Mouse (Mus musculus): ENCODE measurements at regions not wholly inside any gene's neighbourhood (a gene's known extent, or its start where the extent isn't known, plus 50 kb on each side); places are given as distances from the start of the nearest gene placed in this dataset.
A peak's percentile ranks its signal among the peaks of the same experiment; 100 is the strongest.

- H3K4me2 ChIP-seq (ENCODE audit: low read depth, low read length) = no peak overlapping the region
- ATAC-seq (ENCODE audit: low read depth) = no peak
- H3K27me3 ChIP-seq (ENCODE audit: control insufficient read depth, insufficient read depth, low read depth, low read length) = no peaks in the 10 kb centered on the region
- no peaks in the 10 kb centered on the region for H3K9me3 ChIP-seq (replicated peaks; ENCODE audit: control insufficient read depth, low read length)
- no peak overlapping the region for H3K9ac ChIP-seq (ENCODE audit: low read depth, low read length)
- WGBS (ENCODE audit: insufficient replicate concordance) = 70% methylated on average over 7 of the region's 7 CpGs
- H3K36me3 ChIP-seq (ENCODE audit: control insufficient read depth, insufficient read depth) = no peaks in the 10 kb centered on the region
- no peak overlapping the region for H3K27ac ChIP-seq (ENCODE audit: low read length)
- H3K4me1 ChIP-seq (ENCODE audit: control insufficient read depth, low read depth, low read length) = no peaks in the 10 kb centered on the region
- no peak overlapping the region for H3K4me3 ChIP-seq (ENCODE audit: low read depth, low read length)
Observed at GRCm38 (mm10) chr15:62571803-62572202, 1273.2 kb downstream of the Gsdmc2 start.

- WGBS (ENCODE audit: insufficient replicate concordance) = 51% methylated on average over 7 of the region's 7 CpGs
- H3K9me3 ChIP-seq (replicated peaks; ENCODE audit: control insufficient read depth, low read length) = no peaks in the 10 kb centered on the region
Observed at GRCm38 (mm10) chr15:62568788-62569713, 1275.9 kb downstream of the Gsdmc2 start.

GRCm38 (mm10) chr15:62567431-62567830 is 1277.5 kb downstream of the Gsdmc2 start:
- Histone ChIP-seq H3K36me3 (ENCODE audit: control insufficient read depth, insufficient read depth) (no peaks in the 10 kb centered on the region), H3K9me3 (replicated peaks; ENCODE audit: control insufficient read depth, low read length) (no peaks in the 10 kb centered on the region), H3K4me3 (ENCODE audit: low read depth, low read length) (no peak overlapping the region), H3K4me1 (ENCODE audit: control insufficient read depth, low read depth, low read length) (no peaks in the 10 kb centered on the region), H3K27me3 (ENCODE audit: control insufficient read depth, insufficient read depth, low read depth, low read length) (no peaks in the 10 kb centered on the region), H3K9ac (ENCODE audit: low read depth, low read length) (no peak overlapping the region), H3K4me2 (ENCODE audit: low read depth, low read length) (no peak overlapping the region), H3K27ac (ENCODE audit: low read length) (no peak overlapping the region)
- ATAC-seq (ENCODE audit: low read depth) = no peak
- 54% methylated on average over 4 of the region's 4 CpGs for WGBS (ENCODE audit: insufficient replicate concordance)

More at GRCm38 (mm10) chr15:62568788-62569713, 1275.9 kb downstream of the Gsdmc2 start:
- no peak overlapping the region for H3K4me3 ChIP-seq (ENCODE audit: low read depth, low read length)
- no peak overlapping the region for H3K9ac ChIP-seq (ENCODE audit: low read depth, low read length)
- no peak for ATAC-seq (ENCODE audit: low read depth)
- no peaks in the 10 kb centered on the region for H3K27me3 ChIP-seq (ENCODE audit: control insufficient read depth, insufficient read depth, low read depth, low read length)
- no peaks in the 10 kb centered on the region for H3K4me1 ChIP-seq (ENCODE audit: control insufficient read depth, low read depth, low read length)
- H3K36me3 ChIP-seq (ENCODE audit: control insufficient read depth, insufficient read depth) = no peaks in the 10 kb centered on the region
- H3K4me2 ChIP-seq (ENCODE audit: low read depth, low read length) = no peak overlapping the region
- no peak overlapping the region for H3K27ac ChIP-seq (ENCODE audit: low read length)

GRCm38 (mm10) chr15:62566106-62566511 is 1278.9 kb downstream of the Gsdmc2 start:
- no peak overlapping the region for H3K4me2 ChIP-seq (ENCODE audit: low read depth, low read length)
- 34% methylated on average over 7 of the region's 7 CpGs for WGBS (ENCODE audit: insufficient replicate concordance)
- no peaks in the 10 kb centered on the region for H3K27me3 ChIP-seq (ENCODE audit: control insufficient read depth, insufficient read depth, low read depth, low read length)

GRCm38 (mm10) chr15:62533233-62533632 is 1311.7 kb downstream of the Gsdmc2 start:
- Histone ChIP-seq H3K27ac (ENCODE audit: low read length) (no peak overlapping the region), H3K4me2 (ENCODE audit: low read depth, low read length) (no peak overlapping the region), H3K9ac (ENCODE audit: low read depth, low read length) (no peak overlapping the region), H3K9me3 (replicated peaks; ENCODE audit: control insufficient read depth, low read length) (no peaks in the 10 kb centered on the region), H3K4me3 (ENCODE audit: low read depth, low read length) (no peak overlapping the region), H3K27me3 (ENCODE audit: control insufficient read depth, insufficient read depth, low read depth, low read length) (no peaks in the 10 kb centered on the region), H3K4me1 (ENCODE audit: control insufficient read depth, low read depth, low read length) (no peaks in the 10 kb centered on the region), H3K36me3 (ENCODE audit: control insufficient read depth, insufficient read depth) (no peaks in the 10 kb centered on the region)
- peak; percentile 76 for ATAC-seq (ENCODE audit: low read depth)
- 59% methylated on average over 2 of the region's 2 CpGs for WGBS (ENCODE audit: insufficient replicate concordance)

More at GRCm38 (mm10) chr15:62566106-62566511, 1278.9 kb downstream of the Gsdmc2 start:
- no peak overlapping the region for H3K27ac ChIP-seq (ENCODE audit: low read length)
- no peaks in the 10 kb centered on the region for H3K9me3 ChIP-seq (replicated peaks; ENCODE audit: control insufficient read depth, low read length)
- H3K36me3 ChIP-seq (ENCODE audit: control insufficient read depth, insufficient read depth) = no peaks in the 10 kb centered on the region
- no peaks in the 10 kb centered on the region for H3K4me1 ChIP-seq (ENCODE audit: control insufficient read depth, low read depth, low read length)
- H3K9ac ChIP-seq (ENCODE audit: low read depth, low read length) = no peak overlapping the region
- no peak overlapping the region for H3K4me3 ChIP-seq (ENCODE audit: low read depth, low read length)
- no peak for ATAC-seq (ENCODE audit: low read depth)

- Histone ChIP-seq H3K36me3 (ENCODE audit: control insufficient read depth, insufficient read depth) (no peaks in the 10 kb centered on the region), H3K27ac (ENCODE audit: low read length) (no peak overlapping the region), H3K27me3 (ENCODE audit: control insufficient read depth, insufficient read depth, low read depth, low read length) (no peaks in the 10 kb centered on the region), H3K9ac (ENCODE audit: low read depth, low read length) (no peak overlapping the region), H3K4me3 (ENCODE audit: low read depth, low read length) (no peak overlapping the region), H3K4me1 (ENCODE audit: control insufficient read depth, low read depth, low read length) (no peaks in the 10 kb centered on the region), H3K9me3 (replicated peaks; ENCODE audit: control insufficient read depth, low read length) (no peaks in the 10 kb centered on the region), H3K4me2 (ENCODE audit: low read depth, low read length) (no peak overlapping the region)
- ATAC-seq (ENCODE audit: low read depth) = no peak
- WGBS (ENCODE audit: insufficient replicate concordance) = 32% methylated on average over 3 of the region's 3 CpGs
Observed at GRCm38 (mm10) chr15:62528975-62529374, 1316.0 kb downstream of the Gsdmc2 start.

GRCm38 (mm10) chr15:62524628-62525027 is 1320.3 kb downstream of the Gsdmc2 start:
- H3K36me3 ChIP-seq (ENCODE audit: control insufficient read depth, insufficient read depth) = no peaks in the 10 kb centered on the region
- no peak overlapping the region for H3K9ac ChIP-seq (ENCODE audit: low read depth, low read length)

GRCm38 (mm10) chr15:62524135-62524534 is 1320.8 kb downstream of the Gsdmc2 start:
- H3K4me2 ChIP-seq (ENCODE audit: low read depth, low read length) = no peak overlapping the region
- ATAC-seq (ENCODE audit: low read depth) = no peak
- no peak overlapping the region for H3K9ac ChIP-seq (ENCODE audit: low read depth, low read length)
- 59% methylated on average over 2 of the region's 2 CpGs for WGBS (ENCODE audit: insufficient replicate concordance)
- H3K27ac ChIP-seq (ENCODE audit: low read length) = no peak overlapping the region
- H3K36me3 ChIP-seq (ENCODE audit: control insufficient read depth, insufficient read depth) = no peaks in the 10 kb centered on the region
- H3K4me1 ChIP-seq (ENCODE audit: control insufficient read depth, low read depth, low read length) = no peaks in the 10 kb centered on the region
- no peak overlapping the region for H3K4me3 ChIP-seq (ENCODE audit: low read depth, low read length)
- no peaks in the 10 kb centered on the region for H3K27me3 ChIP-seq (ENCODE audit: control insufficient read depth, insufficient read depth, low read depth, low read length)
- no peaks in the 10 kb centered on the region for H3K9me3 ChIP-seq (replicated peaks; ENCODE audit: control insufficient read depth, low read length)

More at GRCm38 (mm10) chr15:62524628-62525027, 1320.3 kb downstream of the Gsdmc2 start:
- no peaks in the 10 kb centered on the region for H3K9me3 ChIP-seq (replicated peaks; ENCODE audit: control insufficient read depth, low read length)
- H3K4me1 ChIP-seq (ENCODE audit: control insufficient read depth, low read depth, low read length) = no peaks in the 10 kb centered on the region
- no peaks in the 10 kb centered on the region for H3K27me3 ChIP-seq (ENCODE audit: control insufficient read depth, insufficient read depth, low read depth, low read length)
- H3K27ac ChIP-seq (ENCODE audit: low read length) = no peak overlapping the region
- 45% methylated on average over 2 of the region's 2 CpGs for WGBS (ENCODE audit: insufficient replicate concordance)
- H3K4me2 ChIP-seq (ENCODE audit: low read depth, low read length) = no peak overlapping the region
- no peak for ATAC-seq (ENCODE audit: low read depth)
- no peak overlapping the region for H3K4me3 ChIP-seq (ENCODE audit: low read depth, low read length)

- Histone ChIP-seq H3K9ac (ENCODE audit: low read depth, low read length) (no peak overlapping the region), H3K27ac (ENCODE audit: low read length) (no peak overlapping the region), H3K9me3 (replicated peaks; ENCODE audit: control insufficient read depth, low read length) (no peaks in the 10 kb centered on the region), H3K4me1 (ENCODE audit: control insufficient read depth, low read depth, low read length) (no peaks in the 10 kb centered on the region), H3K27me3 (ENCODE audit: control insufficient read depth, insufficient read depth, low read depth, low read length) (no peaks in the 10 kb centered on the region), H3K4me2 (ENCODE audit: low read depth, low read length) (no peak overlapping the region), H3K36me3 (ENCODE audit: control insufficient read depth, insufficient read depth) (no peaks in the 10 kb centered on the region), H3K4me3 (ENCODE audit: low read depth, low read length) (no peak overlapping the region)
- ATAC-seq (ENCODE audit: low read depth) = no peak
- 55% methylated on average over 1 of the region's 1 CpGs for WGBS (ENCODE audit: insufficient replicate concordance)
Observed at GRCm38 (mm10) chr15:62513462-62513861, 1331.5 kb downstream of the Gsdmc2 start.
